Mouse (Mus musculus): ENCODE data around the gene Gfi1b. TPM values are rescaled to one million over a fixed set of nuclear protein-coding genes. Genes with fewer than 3 reads are reported as not detected.
A peak's percentile ranks its signal among the peaks of the same experiment; 100 is the strongest.

The Gfi1b gene
- 22.1 and 31.1 TPM in 2 replicates for polyA plus RNA-seq (2012; rRNA removed)

GRCm38 (mm10) chr2:28621664-28622171, at the start of gene Gfi1b:
TSS of gene Gfi1b (minus strand) at chr2:28621982.
- peak within 1 kb of the TSS; percentile 28; the same call in 1 of the 2 replicates for H3K4me3 ChIP-seq (ENCODE audit: extremely low read depth, insufficient read depth, insufficient read length)
- no peaks in the 10 kb centered on the region for H3K27me3 ChIP-seq (ENCODE audit: control insufficient read depth, insufficient read depth, low read length)
- TF ChIP-seq POLR2A (IDR thresholded peaks at IDR 0.05; ENCODE audit: low read depth, low read length) (no peak), CTCF (IDR thresholded peaks at IDR 0.05; ENCODE audit: extremely low read depth, insufficient read depth, insufficient read length, insufficient replicate concordance) (no peak)
- peak; percentile 78 for DNase-seq (ENCODE audit: low read depth in 1 of 2, low spot score in 2 of 2)
- H3K27ac ChIP-seq (ENCODE audit: insufficient read depth, low read length), result no peak within 1 kb of the TSS
- under 1% methylated on average over 16 of the region's 16 CpGs for WGBS
- no peaks in the 10 kb centered on the region for H3K36me3 ChIP-seq (ENCODE audit: control insufficient read depth, insufficient read depth, low read length)
- H3K4me1 ChIP-seq (ENCODE audit: control insufficient read depth, insufficient read depth, insufficient read length), result peaks cover 7% of the 10 kb centered on the region; the same call in 1 of the 2 replicates

GRCm38 (mm10) chr2:28671438-28671837, 49.7 kb upstream of the Gfi1b start:
- H3K27me3 ChIP-seq (ENCODE audit: control insufficient read depth, insufficient read depth, low read length), result no peaks in the 10 kb centered on the region
- TF ChIP-seq CTCF (IDR thresholded peaks at IDR 0.05; ENCODE audit: extremely low read depth, insufficient read depth, insufficient read length, insufficient replicate concordance) (no peak), POLR2A (IDR thresholded peaks at IDR 0.05; ENCODE audit: low read depth, low read length) (no peak)
- DNase-seq (ENCODE audit: low read depth in 1 of 2, low spot score in 2 of 2), result no peak
- H3K36me3 ChIP-seq (ENCODE audit: control insufficient read depth, insufficient read depth, low read length), result peaks cover 33% of the 10 kb centered on the region
- H3K4me1 ChIP-seq (ENCODE audit: control insufficient read depth, insufficient read depth, insufficient read length), result no peaks in the 10 kb centered on the region
- H3K27ac ChIP-seq (ENCODE audit: insufficient read depth, low read length), result no peak overlapping the region
- WGBS, result 60% methylated on average over 2 of the region's 2 CpGs
- no peak overlapping the region for H3K4me3 ChIP-seq (ENCODE audit: extremely low read depth, insufficient read depth, insufficient read length)

- Histone ChIP-seq H3K36me3 (ENCODE audit: control insufficient read depth, insufficient read depth, low read length) (peaks cover 22% of the 10 kb centered on the region), H3K4me3 (ENCODE audit: extremely low read depth, insufficient read depth, insufficient read length) (no peak overlapping the region), H3K27ac (ENCODE audit: insufficient read depth, low read length) (no peak overlapping the region), H3K27me3 (ENCODE audit: control insufficient read depth, insufficient read depth, low read length) (no peaks in the 10 kb centered on the region), H3K4me1 (ENCODE audit: control insufficient read depth, insufficient read depth, insufficient read length) (no peaks in the 10 kb centered on the region)
- DNase-seq (ENCODE audit: low read depth in 1 of 2, low spot score in 2 of 2), result no peak
- TF ChIP-seq POLR2A (IDR thresholded peaks at IDR 0.05; ENCODE audit: low read depth, low read length) (no peak), CTCF (IDR thresholded peaks at IDR 0.05; ENCODE audit: extremely low read depth, insufficient read depth, insufficient read length, insufficient replicate concordance) (no peak)
- WGBS, result 87% methylated on average over 3 of the region's 3 CpGs
These were observed 44.0 kb upstream of the Gfi1b start for GRCm38 (mm10) chr2:28665818-28666217.

- peaks cover 26% of the 10 kb centered on the region for H3K36me3 ChIP-seq (ENCODE audit: control insufficient read depth, insufficient read depth, low read length)
- H3K27ac ChIP-seq (ENCODE audit: insufficient read depth, low read length), result no peak overlapping the region
- WGBS, result 93% methylated on average over 3 of the region's 3 CpGs
- DNase-seq (ENCODE audit: low read depth in 1 of 2, low spot score in 2 of 2), result no peak
- H3K27me3 ChIP-seq (ENCODE audit: control insufficient read depth, insufficient read depth, low read length), result no peaks in the 10 kb centered on the region
- H3K4me1 ChIP-seq (ENCODE audit: control insufficient read depth, insufficient read depth, insufficient read length), result no peaks in the 10 kb centered on the region
- TF ChIP-seq CTCF (IDR thresholded peaks at IDR 0.05; ENCODE audit: extremely low read depth, insufficient read depth, insufficient read length, insufficient replicate concordance) (no peak), POLR2A (IDR thresholded peaks at IDR 0.05; ENCODE audit: low read depth, low read length) (no peak)
- no peak overlapping the region for H3K4me3 ChIP-seq (ENCODE audit: extremely low read depth, insufficient read depth, insufficient read length)
These were observed 41.1 kb upstream of the Gfi1b start for GRCm38 (mm10) chr2:28662891-28663290.

GRCm38 (mm10) chr2:28656216-28656615, 34.4 kb upstream of the Gfi1b start:
- Histone ChIP-seq H3K4me1 (ENCODE audit: control insufficient read depth, insufficient read depth, insufficient read length) (no peaks in the 10 kb centered on the region), H3K4me3 (ENCODE audit: extremely low read depth, insufficient read depth, insufficient read length) (no peak overlapping the region), H3K27me3 (ENCODE audit: control insufficient read depth, insufficient read depth, low read length) (no peaks in the 10 kb centered on the region), H3K27ac (ENCODE audit: insufficient read depth, low read length) (no peak overlapping the region), H3K36me3 (ENCODE audit: control insufficient read depth, insufficient read depth, low read length) (peaks cover 19% of the 10 kb centered on the region)
- no peak for DNase-seq (ENCODE audit: low read depth in 1 of 2, low spot score in 2 of 2)
- TF ChIP-seq CTCF (IDR thresholded peaks at IDR 0.05; ENCODE audit: extremely low read depth, insufficient read depth, insufficient read length, insufficient replicate concordance), result no peak
- no peak for TF ChIP-seq POLR2A (IDR thresholded peaks at IDR 0.05; ENCODE audit: low read depth, low read length)
- 89% methylated on average over 8 of the region's 8 CpGs for WGBS

- Histone ChIP-seq H3K27ac (ENCODE audit: insufficient read depth, low read length) (no peak overlapping the region), H3K4me3 (ENCODE audit: extremely low read depth, insufficient read depth, insufficient read length) (no peak overlapping the region), H3K27me3 (ENCODE audit: control insufficient read depth, insufficient read depth, low read length) (no peaks in the 10 kb centered on the region), H3K4me1 (ENCODE audit: control insufficient read depth, insufficient read depth, insufficient read length) (no peaks in the 10 kb centered on the region), H3K36me3 (ENCODE audit: control insufficient read depth, insufficient read depth, low read length) (peaks cover 14% of the 10 kb centered on the region)
- 69% methylated on average over 2 of the region's 2 CpGs for WGBS
- TF ChIP-seq CTCF (IDR thresholded peaks at IDR 0.05; ENCODE audit: extremely low read depth, insufficient read depth, insufficient read length, insufficient replicate concordance) (peak; percentile 52; the same call in 1 of the 2 replicates), POLR2A (IDR thresholded peaks at IDR 0.05; ENCODE audit: low read depth, low read length) (no peak)
- DNase-seq (ENCODE audit: low read depth in 1 of 2, low spot score in 2 of 2), result peak in 1 of 2 experiments; percentile 20
These were observed 32.5 kb upstream of the Gfi1b start for GRCm38 (mm10) chr2:28654295-28654694.

GRCm38 (mm10) chr2:28653351-28653750, 31.6 kb upstream of the Gfi1b start:
- WGBS, result 93% methylated on average over 7 of the region's 7 CpGs
- H3K36me3 ChIP-seq (ENCODE audit: control insufficient read depth, insufficient read depth, low read length), result peaks cover 9% of the 10 kb centered on the region

More at GRCm38 (mm10) chr2:28653351-28653750, 31.6 kb upstream of the Gfi1b start:
- Histone ChIP-seq H3K4me1 (ENCODE audit: control insufficient read depth, insufficient read depth, insufficient read length) (no peaks in the 10 kb centered on the region), H3K4me3 (ENCODE audit: extremely low read depth, insufficient read depth, insufficient read length) (no peak overlapping the region), H3K27me3 (ENCODE audit: control insufficient read depth, insufficient read depth, low read length) (no peaks in the 10 kb centered on the region), H3K27ac (ENCODE audit: insufficient read depth, low read length) (no peak overlapping the region)
- no peak for DNase-seq (ENCODE audit: low read depth in 1 of 2, low spot score in 2 of 2)
- no peak for TF ChIP-seq CTCF (IDR thresholded peaks at IDR 0.05; ENCODE audit: extremely low read depth, insufficient read depth, insufficient read length, insufficient replicate concordance)

All from spleen, adult 2 months (tissue).